Mouse (Mus musculus) liver, adult 2 months (tissue): ENCODE results near the gene Zc3h18.
A peak's percentile ranks its signal among the peaks of the same experiment; 100 is the strongest.

Experiments
- CTCF ChIP-seq: fragments of 200-500 bp; IDR thresholded peaks from 2 replicates; pipeline ENCODE4 v1.5.1; 2011; ENCODE audit warnings: low read depth, low read length, control low read depth
- POLR2A ChIP-seq: fragments of 200-500 bp; IDR thresholded peaks from 2 replicates; pipeline ENCODE4 v1.6.1; 2011; ENCODE audit warnings: low read length, control low read depth; ENCODE audit not compliant: insufficient read depth; ENCODE audit errors: extremely low read depth

DNA sequence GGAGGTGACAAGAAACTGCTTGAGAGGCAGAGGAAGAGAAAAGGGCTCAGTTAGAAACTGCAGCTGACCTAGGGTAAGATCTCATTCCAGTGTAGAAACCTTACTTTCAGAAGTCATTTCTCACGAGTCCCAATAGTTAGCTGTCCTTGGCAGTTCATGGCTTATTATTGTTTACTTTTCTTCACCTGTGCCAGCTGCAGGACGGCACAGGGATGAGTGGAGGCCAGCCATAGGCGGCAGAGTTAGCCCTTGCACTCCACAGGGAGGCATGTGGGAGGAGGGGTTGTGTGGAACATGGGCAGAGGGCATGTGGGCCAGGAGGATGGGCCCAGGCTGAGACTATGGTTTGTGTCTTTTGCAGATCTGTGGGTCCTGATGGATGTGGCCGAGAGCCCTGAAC is 6.6 kb downstream of the Zc3h18 start:
- 0 out of 2 replicates have a peak, but pooled peaks have one; percentile 14 for TF ChIP-seq CTCF
- no peak for TF ChIP-seq POLR2A
